Mouse (Mus musculus): ENCODE data around the gene Napsa. TPM values are rescaled to one million over a fixed set of nuclear protein-coding genes. Genes with fewer than 3 reads are reported as not detected.

Napsa gene
- polyA plus RNA-seq, 1 experiment from 2014 or later, result 0.33 TPM

DNA sequence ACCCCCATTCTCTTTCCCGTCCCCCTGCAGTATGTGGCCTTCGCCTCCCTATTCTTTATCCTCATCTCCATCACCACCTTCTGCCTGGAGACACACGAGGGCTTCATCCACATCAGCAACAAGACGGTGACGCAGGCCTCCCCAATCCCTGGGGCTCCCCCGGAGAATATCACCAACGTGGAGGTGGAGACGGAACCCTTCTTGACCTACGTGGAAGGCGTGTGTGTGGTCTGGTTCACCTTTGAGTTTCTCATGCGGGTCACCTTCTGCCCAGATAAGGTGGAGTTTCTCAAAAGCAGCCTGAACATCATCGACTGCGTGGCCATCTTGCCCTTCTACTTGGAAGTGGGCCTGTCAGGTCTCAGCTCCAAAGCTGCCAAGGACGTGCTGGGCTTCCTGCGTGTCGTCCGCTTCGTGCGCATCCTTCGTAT lies 23.0 kb downstream of the Napsa start:
- Histone ChIP-seq H3K4me3 (ENCODE audit: low read depth, low read length) (no peak overlapping the region), H3K9me3 (ENCODE audit: control insufficient read depth, low read length) (no peaks in the 10 kb centered on the region), H3K4me2 (no peak overlapping the region), H3K4me1 (ENCODE audit: control insufficient read depth, insufficient read depth, low read length) (peaks cover 23% of the 10 kb centered on the region), H3K9ac (ENCODE audit: low read length) (no peak overlapping the region), H3K27ac (ENCODE audit: low read depth, low read length) (no peak overlapping the region), H3K27me3 (ENCODE audit: control insufficient read depth, insufficient read depth, low read length) (peaks cover 25% of the 10 kb centered on the region), H3K36me3 (ENCODE audit: control insufficient read depth, insufficient read depth, low read length) (no peaks in the 10 kb centered on the region)
- ATAC-seq (ENCODE audit: low FRiP score), result no peak
- 93% methylated on average over 20 of the region's 20 CpGs for WGBS
- no peak for DNase-seq (ENCODE audit: low spot score, missing footprints)

DNA sequence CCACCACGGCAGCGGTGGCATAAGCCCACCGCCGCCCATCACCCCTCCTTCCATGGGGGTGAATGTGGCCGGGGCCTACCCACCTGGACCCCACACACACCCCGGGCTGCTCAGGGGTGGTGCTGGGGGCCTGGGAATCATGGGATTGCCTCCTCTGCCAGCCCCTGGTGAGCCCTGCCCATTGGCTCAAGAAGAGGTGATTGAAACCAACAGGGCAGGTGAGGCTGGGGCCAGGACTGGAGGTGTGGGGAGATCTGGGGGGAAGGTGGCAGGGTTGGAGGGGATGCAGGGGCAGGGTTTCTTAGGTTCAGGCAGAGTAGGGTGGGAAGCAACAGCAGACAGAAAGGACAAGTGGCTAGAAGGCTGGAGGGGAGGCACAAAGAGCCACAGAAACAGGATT lies 23.9 kb downstream of the Napsa start:
- Histone ChIP-seq H3K36me3 (ENCODE audit: control insufficient read depth, insufficient read depth, low read length) (no peaks in the 10 kb centered on the region), H3K4me1 (ENCODE audit: control insufficient read depth, insufficient read depth, low read length) (peaks cover 22% of the 10 kb centered on the region), H3K27me3 (ENCODE audit: control insufficient read depth, insufficient read depth, low read length) (peaks cover 24% of the 10 kb centered on the region), H3K9ac (ENCODE audit: low read length) (no peak overlapping the region), H3K9me3 (ENCODE audit: control insufficient read depth, low read length) (no peaks in the 10 kb centered on the region), H3K4me3 (ENCODE audit: low read depth, low read length) (no peak overlapping the region), H3K27ac (ENCODE audit: low read depth, low read length) (no peak overlapping the region), H3K4me2 (no peak overlapping the region)
- ATAC-seq (ENCODE audit: low FRiP score) (no peak), DNase-seq (ENCODE audit: low spot score, missing footprints) (no peak)
- 88% methylated on average over 6 of the region's 6 CpGs for WGBS

DNA sequence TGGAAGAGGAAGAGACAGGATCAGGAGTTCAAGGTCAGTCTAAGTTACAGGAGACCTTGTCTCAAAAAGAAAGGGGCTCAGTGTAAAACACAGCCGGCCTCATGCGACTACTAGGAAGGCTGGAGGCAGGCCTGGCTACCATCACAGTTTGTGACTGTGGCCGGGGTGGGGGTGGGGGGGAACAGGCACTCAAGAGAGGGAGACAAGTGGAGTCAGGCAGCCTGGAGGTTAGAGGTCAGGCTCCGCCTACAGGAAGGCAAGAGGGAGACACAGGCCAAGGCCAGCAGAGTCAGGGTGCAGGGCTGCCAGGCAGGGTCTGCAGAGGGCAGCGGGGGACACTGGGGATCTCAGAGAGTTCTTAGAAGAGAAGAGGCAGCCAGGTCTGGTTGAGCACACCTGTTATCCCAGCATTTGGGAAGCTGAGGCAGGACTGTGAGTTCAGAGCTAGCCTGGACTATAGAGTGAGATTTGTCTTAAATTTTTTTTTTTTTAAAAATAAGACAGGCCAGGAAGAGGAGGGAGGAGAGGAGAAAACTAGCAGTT lies 24.9 kb downstream of the Napsa start:
- Histone ChIP-seq H3K9ac (ENCODE audit: low read length) (no peak overlapping the region), H3K27me3 (ENCODE audit: control insufficient read depth, insufficient read depth, low read length) (peaks cover 19% of the 10 kb centered on the region), H3K27ac (ENCODE audit: low read depth, low read length) (no peak overlapping the region), H3K9me3 (ENCODE audit: control insufficient read depth, low read length) (no peaks in the 10 kb centered on the region), H3K4me1 (ENCODE audit: control insufficient read depth, insufficient read depth, low read length) (peaks cover 16% of the 10 kb centered on the region), H3K4me2 (no peak overlapping the region), H3K36me3 (ENCODE audit: control insufficient read depth, insufficient read depth, low read length) (no peaks in the 10 kb centered on the region), H3K4me3 (ENCODE audit: low read depth, low read length) (no peak overlapping the region)
- DNase-seq (ENCODE audit: low spot score, missing footprints), result peak; percentile 53
- WGBS, result 65% methylated on average over 5 of the region's 5 CpGs
- no peak for ATAC-seq (ENCODE audit: low FRiP score)

DNA sequence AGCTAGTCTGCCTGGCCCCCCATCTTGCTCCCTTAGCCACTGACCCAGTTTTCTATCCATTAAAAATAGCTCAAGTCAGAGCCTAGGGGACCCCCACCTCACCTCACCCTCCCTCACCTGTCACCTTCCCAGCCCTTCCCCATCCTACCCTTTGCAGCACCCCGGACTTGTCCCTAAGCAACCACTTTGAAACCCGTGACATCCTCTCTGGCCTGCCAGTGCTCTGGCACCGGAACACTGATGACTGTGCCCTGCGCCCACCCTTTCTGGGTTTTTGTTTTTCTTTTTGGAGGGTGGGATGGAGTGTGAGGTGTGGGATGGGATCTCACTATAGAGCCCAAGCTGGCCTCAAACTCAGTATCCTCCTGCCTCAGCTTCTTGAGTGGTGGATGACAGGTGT lies 25.5 kb downstream of the Napsa start:
- DNase-seq (ENCODE audit: low spot score, missing footprints) (peak; percentile 67), ATAC-seq (ENCODE audit: low FRiP score) (no peak)
- Histone ChIP-seq H3K4me2 (no peak overlapping the region), H3K27me3 (ENCODE audit: control insufficient read depth, insufficient read depth, low read length) (peaks cover 16% of the 10 kb centered on the region), H3K4me3 (ENCODE audit: low read depth, low read length) (no peak overlapping the region), H3K9ac (ENCODE audit: low read length) (no peak overlapping the region), H3K9me3 (ENCODE audit: control insufficient read depth, low read length) (no peaks in the 10 kb centered on the region), H3K4me1 (ENCODE audit: control insufficient read depth, insufficient read depth, low read length) (peaks cover 21% of the 10 kb centered on the region), H3K27ac (ENCODE audit: low read depth, low read length) (no peak overlapping the region), H3K36me3 (ENCODE audit: control insufficient read depth, insufficient read depth, low read length) (no peaks in the 10 kb centered on the region)
- WGBS, result 84% methylated on average over 4 of the region's 4 CpGs

DNA sequence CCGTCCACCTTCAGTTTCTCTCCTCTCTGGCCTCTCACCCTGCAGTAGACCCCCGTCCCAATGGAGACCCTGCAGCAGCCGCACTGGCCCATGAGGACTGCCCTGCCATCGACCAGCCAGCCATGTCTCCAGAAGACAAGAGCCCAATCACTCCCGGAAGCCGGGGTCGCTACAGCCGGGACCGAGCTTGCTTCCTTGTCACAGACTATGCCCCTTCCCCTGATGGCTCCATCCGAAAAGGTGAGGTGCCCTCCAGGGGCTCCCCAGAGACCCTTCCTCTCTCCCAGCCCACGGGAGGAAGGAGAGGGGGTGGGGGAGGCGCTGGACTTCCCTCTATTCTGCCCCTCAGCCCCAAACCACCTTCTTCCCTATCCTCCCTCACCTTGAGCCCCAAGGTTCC lies 26.2 kb downstream of the Napsa start:
- Histone ChIP-seq H3K4me1 (ENCODE audit: control insufficient read depth, insufficient read depth, low read length) (peaks cover 22% of the 10 kb centered on the region), H3K36me3 (ENCODE audit: control insufficient read depth, insufficient read depth, low read length) (no peaks in the 10 kb centered on the region), H3K27ac (ENCODE audit: low read depth, low read length) (no peak overlapping the region), H3K9ac (ENCODE audit: low read length) (no peak overlapping the region), H3K27me3 (ENCODE audit: control insufficient read depth, insufficient read depth, low read length) (peaks cover 12% of the 10 kb centered on the region), H3K4me2 (no peak overlapping the region), H3K4me3 (ENCODE audit: low read depth, low read length) (no peak overlapping the region), H3K9me3 (ENCODE audit: control insufficient read depth, low read length) (no peaks in the 10 kb centered on the region)
- WGBS, result 84% methylated on average over 11 of the region's 12 CpGs
- DNase-seq (ENCODE audit: low spot score, missing footprints) (no peak), ATAC-seq (ENCODE audit: low FRiP score) (no peak)

DNA sequence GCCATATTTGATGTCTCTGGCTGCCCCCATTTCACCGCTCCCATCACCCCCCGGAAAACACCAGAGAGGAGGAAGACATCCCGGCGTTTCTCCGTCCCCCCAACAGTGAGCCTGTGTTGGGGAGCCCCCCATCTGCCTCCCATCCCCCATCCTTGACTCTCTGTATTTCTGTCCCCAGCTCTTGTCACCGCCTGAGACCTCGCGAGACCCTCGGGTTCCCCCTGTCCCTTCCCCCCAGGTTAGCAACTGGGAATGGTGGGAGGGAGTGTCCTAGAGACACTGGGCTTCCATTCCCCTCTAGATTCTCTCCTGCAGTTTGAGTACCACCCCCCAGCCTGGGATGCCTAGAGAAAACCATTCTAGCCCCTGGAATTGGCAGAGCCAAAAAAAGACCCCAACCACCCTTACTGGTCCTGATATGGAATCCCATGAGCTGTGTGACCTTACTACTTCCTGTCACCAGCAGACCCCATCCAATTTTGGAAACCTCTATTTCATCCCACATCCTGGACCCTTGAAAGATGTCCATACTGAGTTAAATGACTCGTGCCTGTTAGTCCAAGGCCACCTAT lies 28.6 kb downstream of the Napsa start:
- no peak overlapping the region for H3K9ac ChIP-seq (ENCODE audit: low read length)
- no peak overlapping the region for H3K4me3 ChIP-seq (ENCODE audit: low read depth, low read length)
- H3K4me2 ChIP-seq, result no peak overlapping the region
- H3K9me3 ChIP-seq (ENCODE audit: control insufficient read depth, low read length), result no peaks in the 10 kb centered on the region
- H3K4me1 ChIP-seq (ENCODE audit: control insufficient read depth, insufficient read depth, low read length), result peaks cover 26% of the 10 kb centered on the region
- peaks cover 14% of the 10 kb centered on the region for H3K27me3 ChIP-seq (ENCODE audit: control insufficient read depth, insufficient read depth, low read length)
- ATAC-seq (ENCODE audit: low FRiP score), result no peak
- H3K27ac ChIP-seq (ENCODE audit: low read depth, low read length), result no peak overlapping the region
- WGBS, result 82% methylated on average over 10 of the region's 10 CpGs
- DNase-seq (ENCODE audit: low spot score, missing footprints), result peak; percentile 53
- no peaks in the 10 kb centered on the region for H3K36me3 ChIP-seq (ENCODE audit: control insufficient read depth, insufficient read depth, low read length)

DNA sequence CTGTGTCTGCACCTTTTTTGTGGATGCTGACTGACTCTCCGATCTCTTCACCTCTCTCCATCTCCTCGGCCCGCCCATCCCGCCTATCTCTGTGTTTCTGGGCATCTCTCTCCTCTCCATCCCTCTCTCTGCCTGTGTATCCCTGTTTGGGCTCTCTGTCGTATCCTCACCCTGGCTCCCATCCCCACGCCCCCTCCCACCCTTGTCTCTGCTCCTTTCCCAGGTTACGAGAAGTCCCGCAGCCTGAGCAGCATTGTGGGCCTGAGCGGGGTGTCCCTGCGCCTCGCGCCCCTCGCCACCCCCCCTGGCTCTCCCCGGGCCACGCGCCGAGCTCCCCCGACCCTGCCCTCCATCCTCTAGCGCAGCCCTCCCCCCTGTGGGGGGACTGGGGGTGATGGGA lies 29.5 kb downstream of the Napsa start:
- Histone ChIP-seq H3K27me3 (ENCODE audit: control insufficient read depth, insufficient read depth, low read length) (peaks cover 22% of the 10 kb centered on the region), H3K4me1 (ENCODE audit: control insufficient read depth, insufficient read depth, low read length) (peaks cover 26% of the 10 kb centered on the region), H3K9ac (ENCODE audit: low read length) (peak overlapping the region; percentile 47; the same call in 1 of the 2 replicates), H3K36me3 (ENCODE audit: control insufficient read depth, insufficient read depth, low read length) (no peaks in the 10 kb centered on the region), H3K9me3 (ENCODE audit: control insufficient read depth, low read length) (no peaks in the 10 kb centered on the region), H3K4me3 (ENCODE audit: low read depth, low read length) (no peak overlapping the region), H3K27ac (ENCODE audit: low read depth, low read length) (no peak overlapping the region), H3K4me2 (peak overlapping the region; percentile 20)
- DNase-seq (ENCODE audit: low spot score, missing footprints) (peak; percentile 81), ATAC-seq (ENCODE audit: low FRiP score) (no peak)
- 16% methylated on average over 19 of the region's 19 CpGs for WGBS

DNA sequence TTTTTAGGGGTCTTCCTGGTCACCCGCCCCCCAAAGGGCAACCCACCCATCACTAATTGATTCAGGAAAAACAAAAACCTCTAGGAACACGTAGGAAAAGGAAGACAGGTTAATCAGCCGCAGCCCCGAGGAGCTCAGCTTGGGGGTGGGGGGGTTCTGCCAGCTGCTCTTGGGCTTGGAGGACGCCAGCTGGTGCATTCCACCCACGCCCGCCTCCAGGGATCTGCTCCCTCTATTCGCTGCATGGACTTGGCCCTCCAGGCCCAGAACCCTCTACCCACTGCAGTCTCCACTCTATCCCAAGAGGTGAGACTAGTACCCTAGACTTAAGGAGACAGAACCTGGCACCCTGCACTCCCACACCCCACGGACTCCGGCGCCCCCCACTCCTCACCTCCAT lies 30.3 kb downstream of the Napsa start:
- peak; percentile 87 for DNase-seq (ENCODE audit: low spot score, missing footprints)
- Histone ChIP-seq H3K4me2 (peak overlapping the region; percentile 3; the same call in 1 of the 2 replicates), H3K27ac (ENCODE audit: low read depth, low read length) (no peak overlapping the region)

DNA sequence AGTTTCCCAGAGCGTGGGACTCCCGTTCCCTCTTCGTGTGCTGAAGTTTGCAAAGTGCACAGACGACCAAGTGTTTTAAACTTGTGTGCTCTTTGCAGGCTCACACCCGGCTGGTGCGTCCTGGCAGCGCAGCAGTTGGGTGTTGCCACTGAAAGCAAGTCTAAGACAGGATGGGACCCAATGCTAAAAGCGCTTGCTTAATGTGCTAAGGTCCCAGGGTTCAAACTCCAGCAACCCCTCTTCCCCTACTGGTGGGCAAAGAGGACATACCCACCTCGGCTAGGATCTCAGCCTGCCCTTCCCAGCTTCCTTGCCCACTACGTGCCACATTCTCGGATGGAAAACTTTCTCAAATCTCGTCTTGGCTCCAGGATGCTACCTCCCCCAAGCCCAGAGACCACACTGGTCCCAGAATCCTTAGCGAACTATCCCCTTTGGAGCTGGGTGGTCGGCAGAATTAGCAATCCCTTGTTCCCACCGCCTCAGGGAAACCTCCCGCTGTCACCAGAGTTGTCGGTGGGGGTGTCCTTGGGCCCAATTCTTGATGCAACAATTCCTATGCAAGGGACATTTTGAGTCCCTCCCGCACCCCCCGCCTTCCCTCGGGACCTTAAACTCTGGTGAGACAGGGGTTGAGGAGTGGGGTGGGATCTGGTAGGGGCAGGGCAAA lies 31.1 kb downstream of the Napsa start:
- no peak for ATAC-seq (ENCODE audit: low FRiP score)
- Histone ChIP-seq H3K4me2 (peak overlapping the region; percentile 42), H3K27me3 (ENCODE audit: control insufficient read depth, insufficient read depth, low read length) (peaks cover 26% of the 10 kb centered on the region), H3K4me1 (ENCODE audit: control insufficient read depth, insufficient read depth, low read length) (peaks cover 26% of the 10 kb centered on the region), H3K36me3 (ENCODE audit: control insufficient read depth, insufficient read depth, low read length) (no peaks in the 10 kb centered on the region), H3K9me3 (ENCODE audit: control insufficient read depth, low read length) (no peaks in the 10 kb centered on the region), H3K27ac (ENCODE audit: low read depth, low read length) (no peak overlapping the region; the same call in 1 of the 2 replicates), H3K4me3 (ENCODE audit: low read depth, low read length) (peak overlapping the region; percentile 24; the same call in 1 of the 2 replicates), H3K9ac (ENCODE audit: low read length) (peak overlapping the region; percentile 37; the same call in 1 of the 2 replicates)
- 2% methylated on average over 20 of the region's 20 CpGs for WGBS
- peak; percentile 90 for DNase-seq (ENCODE audit: low spot score, missing footprints)

More for the DNA sequence above, 30.3 kb downstream of the Napsa start:
- peaks cover 26% of the 10 kb centered on the region for H3K27me3 ChIP-seq (ENCODE audit: control insufficient read depth, insufficient read depth, low read length)
- H3K9me3 ChIP-seq (ENCODE audit: control insufficient read depth, low read length), result no peaks in the 10 kb centered on the region
- peak; percentile 33 for ATAC-seq (ENCODE audit: low FRiP score)
- H3K9ac ChIP-seq (ENCODE audit: low read length), result no peak overlapping the region; the same call in 1 of the 2 replicates
- peaks cover 26% of the 10 kb centered on the region for H3K4me1 ChIP-seq (ENCODE audit: control insufficient read depth, insufficient read depth, low read length)
- 14% methylated on average over 11 of the region's 11 CpGs for WGBS
- H3K4me3 ChIP-seq (ENCODE audit: low read depth, low read length), result no peak overlapping the region
- H3K36me3 ChIP-seq (ENCODE audit: control insufficient read depth, insufficient read depth, low read length), result no peaks in the 10 kb centered on the region

Measured in midbrain, embryonic 11.5 days (tissue).